In genomic region chrX:150458766-150459350, GRCm38 (mm10) we compare ENCODE assay signal across 8 mouse cellular contexts. TPM values are rescaled to one million over a fixed set of nuclear protein-coding genes. Genes with fewer than 3 reads are reported as not detected.
DNase-seq lines count a peak whose midpoint lies in the region; ATAC-seq and TF ChIP-seq lines count a peak whose summit lies in the region.

TSS of gene Tmem29 (minus strand) at chrX:150459154.

- H3K36me3 ChIP-seq in embryonic facial prominence, embryonic 15.5 days, result no peaks in the 10 kb centered on the region
- no peaks in the 10 kb centered on the region for H3K36me3 ChIP-seq in kidney, embryonic 14.5 days (ENCODE audit: control insufficient read depth, insufficient read depth, low read length)
- no peaks in the 10 kb centered on the region for H3K36me3 ChIP-seq in limb, embryonic 15.5 days

- peak; percentile 55 for TF ChIP-seq CTCF in bone marrow, adult 2 months (IDR thresholded peaks at IDR 0.05; ENCODE audit: control insufficient read depth, insufficient read depth, low read length)

- no peaks in the 10 kb centered on the region for H3K9me3 ChIP-seq in embryonic facial prominence, embryonic 15.5 days (replicated peaks)
- no peaks in the 10 kb centered on the region for H3K9me3 ChIP-seq in kidney, embryonic 14.5 days (ENCODE audit: control insufficient read depth, low read length)
- H3K9me3 ChIP-seq in limb, embryonic 15.5 days, result no peaks in the 10 kb centered on the region

- H3K27ac ChIP-seq in bone marrow, adult 2 months (ENCODE audit: control insufficient read depth, insufficient read depth, low read depth, low read length, poor library complexity), result peak within 1 kb of the TSS; percentile 58
- H3K27ac ChIP-seq in embryonic facial prominence, embryonic 15.5 days (replicated peaks), result peak within 1 kb of the TSS; percentile 85
- H3K27ac ChIP-seq in kidney, embryonic 14.5 days (ENCODE audit: low read depth, low read length), result peak within 1 kb of the TSS; percentile 59; the same call in 1 of the 2 replicates
- H3K27ac ChIP-seq in limb, embryonic 15.5 days, result peak within 1 kb of the TSS; percentile 91

- H3K27me3 ChIP-seq in embryonic facial prominence, embryonic 15.5 days, result no peaks in the 10 kb centered on the region
- H3K27me3 ChIP-seq in kidney, embryonic 14.5 days (ENCODE audit: control insufficient read depth, insufficient read depth, low read length), result no peaks in the 10 kb centered on the region
- H3K27me3 ChIP-seq in limb, embryonic 15.5 days, result no peaks in the 10 kb centered on the region

- peak; percentile 91 for DNase-seq in 3T3-L1 (ENCODE audit: low read depth, low spot score)
- peak; percentile 87 to 93 for DNase-seq in heart, adult 9 months (ENCODE audit: low spot score in 2 of 2)
- DNase-seq in monocyte, adult 2 months (ENCODE audit: low read depth in 1 of 2, low spot score in 2 of 2), result peak; percentile 29 to 70
- peak; percentile 85 to 86 for DNase-seq in spleen, postnatal 36 days (ENCODE audit: low spot score in 2 of 2)

- under 1% methylated on average over 30 of the region's 30 CpGs for WGBS in bone marrow, adult 2 months
- 2% methylated on average over 30 of the region's 30 CpGs for WGBS in embryonic facial prominence, embryonic 15.5 days
- WGBS in kidney, embryonic 14.5 days, result 2% methylated on average over 30 of the region's 30 CpGs
- 2% methylated on average over 30 of the region's 30 CpGs for WGBS in limb, embryonic 15.5 days

- ATAC-seq in embryonic facial prominence, embryonic 15.5 days (ENCODE audit: insufficient number of reproducible peaks, low FRiP score, low TSS enrichment, low read depth), result peak; percentile 96
- peak; percentile 97 for ATAC-seq in kidney, embryonic 14.5 days (ENCODE audit: low FRiP score, low TSS enrichment)
- peak; percentile 94 for ATAC-seq in limb, embryonic 15.5 days (ENCODE audit: insufficient number of reproducible peaks, low FRiP score, low TSS enrichment, low read depth)

- no peaks in the 10 kb centered on the region; the same call in 1 of the 2 replicates for H3K4me1 ChIP-seq in bone marrow, adult 2 months (ENCODE audit: control insufficient read depth, insufficient read depth, low read length)
- H3K4me1 ChIP-seq in embryonic facial prominence, embryonic 15.5 days, result no peaks in the 10 kb centered on the region
- H3K4me1 ChIP-seq in kidney, embryonic 14.5 days (ENCODE audit: control insufficient read depth, insufficient read depth, low read length), result no peaks in the 10 kb centered on the region
- no peaks in the 10 kb centered on the region; the same call in 1 of the 2 replicates for H3K4me1 ChIP-seq in limb, embryonic 15.5 days

- no peak for TF ChIP-seq POLR2A in bone marrow, adult 2 months (IDR thresholded peaks at IDR 0.05; ENCODE audit: borderline replicate concordance, control insufficient read depth, low read depth, low read length)

- no peak within 1 kb of the TSS for H3K9ac ChIP-seq in embryonic facial prominence, embryonic 15.5 days
- H3K9ac ChIP-seq in kidney, embryonic 14.5 days (ENCODE audit: low read depth, low read length), result peak within 1 kb of the TSS; percentile 58
- no peak within 1 kb of the TSS for H3K9ac ChIP-seq in limb, embryonic 15.5 days

- H3K4me2 ChIP-seq in embryonic facial prominence, embryonic 15.5 days (replicated peaks), result peak within 1 kb of the TSS; percentile 44
- H3K4me2 ChIP-seq in kidney, embryonic 14.5 days (replicated peaks; ENCODE audit: low read depth, low read length), result peak within 1 kb of the TSS; percentile 38
- H3K4me2 ChIP-seq in limb, embryonic 15.5 days, result peak within 1 kb of the TSS; percentile 36

- H3K4me3 ChIP-seq in bone marrow, adult 2 months (replicated peaks; ENCODE audit: control insufficient read depth, low read depth, low read length), result peak within 1 kb of the TSS; percentile 84
- peak within 1 kb of the TSS; percentile 54 for H3K4me3 ChIP-seq in embryonic facial prominence, embryonic 15.5 days (replicated peaks)
- peak within 1 kb of the TSS; percentile 40 for H3K4me3 ChIP-seq in kidney, embryonic 14.5 days (ENCODE audit: low read length)
- H3K4me3 ChIP-seq in limb, embryonic 15.5 days, result peak within 1 kb of the TSS; percentile 53

RNA-seq across cellular contexts. Expression of gene Tmem29, which starts in this region (rescaled TPM):
- polyA plus RNA-seq in bone marrow, adult 2 months (2011; ENCODE audit: insufficient read depth, insufficient read length, low replicate concordance, missing spikeins), result 8.5 and 19.6 TPM in 2 replicates
- polyA plus RNA-seq in embryonic facial prominence, embryonic 15.5 days (2015; fragmentation: Nextera tagmentation; extraction: Ambion mirVana), result 32.5 and 33.4 TPM in 2 replicates
- polyA plus RNA-seq in kidney, embryonic 14.5 days (2014; fragmentation: Nextera tagmentation; extraction: Ambion mirVana), result 42.7 and 61.0 TPM in 2 replicates
- 29.7 and 33.5 TPM in 2 replicates for polyA plus RNA-seq in limb, embryonic 15.5 days (2015; fragmentation: Nextera tagmentation; extraction: Ambion mirVana)

Comparison
In these comparisons a context has a peak if more than half of its experiments do, and no peak if none do; other contexts are left out.
1. Peak in every context shown above with its lines: DNase-seq, ATAC-seq, H3K4me3 ChIP-seq and H3K27ac ChIP-seq.